Mouse (Mus musculus): ENCODE results near the gene Meis3. TPM values are rescaled to one million over a fixed set of nuclear protein-coding genes. Genes with fewer than 3 reads are reported as not detected.

The Meis3 gene
- polyA plus RNA-seq, 1 experiment from 2014 or later = 15.5 TPM

DNA sequence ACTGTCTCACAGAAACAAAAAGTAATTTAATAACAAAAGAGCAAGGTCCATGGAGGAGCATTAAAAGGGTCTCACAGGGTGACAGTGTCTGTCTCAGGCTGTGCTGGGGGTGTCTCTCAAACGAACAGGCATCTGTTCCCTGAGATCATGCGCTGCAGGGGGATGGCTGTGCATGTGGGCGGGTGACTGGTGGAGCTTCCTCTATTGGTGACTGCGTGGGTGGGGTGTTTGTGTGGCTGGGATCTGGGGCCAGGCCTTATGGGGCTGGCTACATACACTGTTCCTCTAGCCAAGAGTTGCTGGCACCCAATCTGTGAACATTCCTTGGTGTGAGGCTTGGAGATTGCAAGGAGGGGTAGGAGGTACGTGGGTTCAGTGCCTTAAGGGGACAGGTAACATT is 25.6 kb upstream of the Meis3 start:
- Histone ChIP-seq H3K27me3 (ENCODE audit: control insufficient read depth, insufficient read depth, low read length) (peaks cover 27% of the 10 kb centered on the region), H3K36me3 (ENCODE audit: control insufficient read depth, insufficient read depth, low read length) (no peaks in the 10 kb centered on the region), H3K4me2 (ENCODE audit: low read length) (no peak overlapping the region), H3K4me3 (ENCODE audit: control insufficient read depth in 1 of 2, insufficient read depth in 1 of 2, low read depth in 1 of 2, low read length in 2 of 2) (no peak overlapping the region), H3K9me3 (ENCODE audit: control insufficient read depth, low read length) (no peaks in the 10 kb centered on the region), H3K27ac (replicated peaks in 1 of 2; ENCODE audit: control insufficient read depth in 1 of 2, insufficient read depth in 1 of 2, low read depth in 2 of 2, low read length in 2 of 2) (no peak overlapping the region), H3K9ac (ENCODE audit: low read length) (no peak overlapping the region), H3K4me1 (ENCODE audit: control insufficient read depth in 2 of 2, insufficient read depth in 2 of 2, low read length in 2 of 2) (no peaks in the 10 kb centered on the region)
- 65% methylated on average over 5 of the region's 5 CpGs for WGBS
- ATAC-seq (ENCODE audit: insufficient number of reproducible peaks, insufficient read depth, low FRiP score, low read depth) = no peak

DNA sequence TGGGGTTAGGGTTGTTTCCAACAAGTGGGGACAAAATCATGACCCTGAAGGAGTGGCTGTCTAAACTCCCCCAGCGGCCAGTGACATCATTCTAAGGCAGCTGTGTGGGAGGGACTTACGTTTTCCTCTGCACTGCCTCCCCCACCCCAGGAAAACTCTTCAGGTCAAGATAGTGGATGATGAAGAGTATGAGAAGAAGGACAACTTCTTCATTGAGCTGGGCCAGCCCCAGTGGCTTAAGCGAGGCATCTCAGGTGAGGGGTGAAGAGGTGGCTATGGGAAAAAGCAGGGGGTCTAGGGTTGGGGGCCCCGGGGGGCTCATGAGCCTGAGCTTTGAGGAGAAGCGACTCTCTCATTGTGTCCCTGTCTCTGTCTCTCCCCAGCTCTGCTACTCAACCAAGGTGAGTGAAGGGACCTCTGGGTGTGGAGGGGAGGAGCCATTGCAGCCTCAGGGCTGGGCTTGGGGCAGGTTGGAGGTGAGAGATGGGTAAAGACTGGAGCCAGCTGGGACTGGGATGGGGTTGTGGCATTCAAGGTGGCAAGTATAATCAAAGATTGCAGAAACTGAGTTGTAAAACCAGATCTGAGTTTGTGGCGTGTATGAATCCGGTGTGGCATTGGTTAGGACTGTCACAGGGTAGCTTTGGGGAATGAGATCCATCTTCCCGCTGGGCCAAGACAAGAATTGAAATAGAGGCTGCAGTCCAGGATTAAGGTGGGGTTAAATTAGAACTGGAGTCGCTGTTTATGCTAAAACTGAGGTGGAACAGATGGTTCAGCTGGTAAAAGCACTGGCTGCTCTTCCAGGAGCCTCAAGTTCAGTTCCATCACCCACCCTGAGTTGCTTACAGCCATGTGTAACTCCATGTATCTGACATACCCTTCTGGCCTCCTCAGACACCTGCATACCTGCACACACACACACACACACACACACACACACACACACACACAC is 24.4 kb upstream of the Meis3 start:
- Histone ChIP-seq H3K36me3 (ENCODE audit: control insufficient read depth, insufficient read depth, low read length) (no peaks in the 10 kb centered on the region), H3K9ac (ENCODE audit: low read length) (no peak overlapping the region), H3K4me3 (ENCODE audit: control insufficient read depth in 1 of 2, insufficient read depth in 1 of 2, low read depth in 1 of 2, low read length in 2 of 2) (no peak overlapping the region), H3K4me1 (ENCODE audit: control insufficient read depth in 2 of 2, insufficient read depth in 2 of 2, low read length in 2 of 2) (peaks cover 2 to 5% of the 10 kb centered on the region in 2 experiments; a peak in 2 of 4 replicates), H3K27me3 (ENCODE audit: control insufficient read depth, insufficient read depth, low read length) (peaks cover 27% of the 10 kb centered on the region), H3K4me2 (ENCODE audit: low read length) (no peak overlapping the region), H3K27ac (replicated peaks in 1 of 2; ENCODE audit: control insufficient read depth in 1 of 2, insufficient read depth in 1 of 2, low read depth in 2 of 2, low read length in 2 of 2) (no peak overlapping the region), H3K9me3 (ENCODE audit: control insufficient read depth, low read length) (no peaks in the 10 kb centered on the region)
- ATAC-seq (ENCODE audit: insufficient number of reproducible peaks, insufficient read depth, low FRiP score, low read depth) = no peak
- WGBS = 72% methylated on average over 9 of the region's 9 CpGs

DNA sequence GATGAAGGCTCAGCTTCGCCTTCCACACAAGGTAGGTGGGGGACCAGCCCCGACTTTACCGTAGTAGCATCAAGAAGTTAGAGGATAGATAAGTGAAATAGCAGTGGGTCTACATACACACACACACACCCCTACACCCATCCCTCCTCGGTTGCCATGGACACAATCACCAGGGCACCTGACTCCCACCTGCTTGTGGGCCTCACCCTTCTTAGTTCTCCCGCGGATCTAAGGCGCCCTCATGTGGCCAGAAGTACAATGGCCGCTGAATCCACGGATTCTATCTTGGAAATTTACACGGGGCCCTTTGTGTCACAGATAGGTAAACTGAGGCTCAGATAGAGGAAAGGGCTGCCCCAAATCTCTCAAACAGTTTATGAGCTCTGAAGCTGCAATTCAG is 21.4 kb upstream of the Meis3 start:
- Histone ChIP-seq H3K27me3 (ENCODE audit: control insufficient read depth, insufficient read depth, low read length) (peaks cover 11% of the 10 kb centered on the region), H3K27ac (replicated peaks in 1 of 2; ENCODE audit: control insufficient read depth in 1 of 2, insufficient read depth in 1 of 2, low read depth in 2 of 2, low read length in 2 of 2) (no peak overlapping the region), H3K9ac (ENCODE audit: low read length) (no peak overlapping the region), H3K4me1 (ENCODE audit: control insufficient read depth in 2 of 2, insufficient read depth in 2 of 2, low read length in 2 of 2) (peaks cover 3 to 18% of the 10 kb centered on the region in 2 experiments), H3K9me3 (ENCODE audit: control insufficient read depth, low read length) (no peaks in the 10 kb centered on the region), H3K4me2 (ENCODE audit: low read length) (no peak overlapping the region), H3K36me3 (ENCODE audit: control insufficient read depth, insufficient read depth, low read length) (no peaks in the 10 kb centered on the region), H3K4me3 (ENCODE audit: control insufficient read depth in 1 of 2, insufficient read depth in 1 of 2, low read depth in 1 of 2, low read length in 2 of 2) (no peak overlapping the region)
- no peak for ATAC-seq (ENCODE audit: insufficient number of reproducible peaks, insufficient read depth, low FRiP score, low read depth)
- WGBS = 18% methylated on average over 9 of the region's 10 CpGs

DNA sequence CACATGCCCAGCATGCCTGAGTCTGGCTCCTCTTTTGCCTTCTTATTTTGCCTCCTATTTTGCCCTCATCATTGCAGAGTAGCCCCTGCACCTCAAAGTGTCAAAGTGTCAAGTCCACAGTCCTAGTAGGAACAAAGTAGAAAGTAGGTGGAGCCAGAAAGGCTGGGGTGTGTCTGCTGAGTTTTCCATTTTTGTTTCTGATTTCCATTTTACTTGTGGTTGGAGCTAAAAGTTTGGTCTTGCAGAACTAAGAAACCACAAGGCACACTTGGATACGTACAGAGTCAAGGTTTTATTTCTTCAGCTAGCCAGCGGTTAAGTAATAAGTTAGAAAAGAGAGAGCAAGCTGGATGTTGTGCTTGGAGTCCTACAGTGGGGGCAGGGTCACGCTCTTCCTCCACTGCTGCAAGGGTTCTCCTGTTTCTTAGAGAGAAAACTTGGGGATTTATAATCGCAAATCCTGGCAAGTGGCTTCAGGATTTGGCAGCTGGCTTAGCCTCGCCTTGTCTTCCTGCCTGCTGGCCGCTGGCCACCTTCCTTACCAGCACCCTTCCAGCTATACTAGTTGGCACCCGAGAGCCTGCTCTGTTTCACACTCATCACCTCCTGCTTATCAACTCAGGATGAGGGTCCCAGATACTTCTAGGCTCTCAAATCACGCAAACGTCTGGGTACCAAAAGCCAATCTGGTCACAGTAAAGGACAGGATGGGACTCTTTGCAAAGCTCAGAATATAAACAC is 19.6 kb upstream of the Meis3 start:
- 35% methylated on average over 9 of the region's 9 CpGs for WGBS
- ATAC-seq (ENCODE audit: insufficient number of reproducible peaks, insufficient read depth, low FRiP score, low read depth) = no peak
- Histone ChIP-seq H3K36me3 (ENCODE audit: control insufficient read depth, insufficient read depth, low read length) (no peaks in the 10 kb centered on the region), H3K4me2 (ENCODE audit: low read length) (no peak overlapping the region), H3K4me3 (ENCODE audit: control insufficient read depth in 1 of 2, insufficient read depth in 1 of 2, low read depth in 1 of 2, low read length in 2 of 2) (no peak overlapping the region), H3K27me3 (ENCODE audit: control insufficient read depth, insufficient read depth, low read length) (peaks cover 23% of the 10 kb centered on the region), H3K9ac (ENCODE audit: low read length) (no peak overlapping the region), H3K27ac (replicated peaks in 1 of 2; ENCODE audit: control insufficient read depth in 1 of 2, insufficient read depth in 1 of 2, low read depth in 2 of 2, low read length in 2 of 2) (peak overlapping the region in 1 of 2 experiments; percentile 71; a peak in 3 of 4 replicates), H3K9me3 (ENCODE audit: control insufficient read depth, low read length) (no peaks in the 10 kb centered on the region), H3K4me1 (ENCODE audit: control insufficient read depth in 2 of 2, insufficient read depth in 2 of 2, low read length in 2 of 2) (peaks cover 5 to 21% of the 10 kb centered on the region in 2 experiments)

DNA sequence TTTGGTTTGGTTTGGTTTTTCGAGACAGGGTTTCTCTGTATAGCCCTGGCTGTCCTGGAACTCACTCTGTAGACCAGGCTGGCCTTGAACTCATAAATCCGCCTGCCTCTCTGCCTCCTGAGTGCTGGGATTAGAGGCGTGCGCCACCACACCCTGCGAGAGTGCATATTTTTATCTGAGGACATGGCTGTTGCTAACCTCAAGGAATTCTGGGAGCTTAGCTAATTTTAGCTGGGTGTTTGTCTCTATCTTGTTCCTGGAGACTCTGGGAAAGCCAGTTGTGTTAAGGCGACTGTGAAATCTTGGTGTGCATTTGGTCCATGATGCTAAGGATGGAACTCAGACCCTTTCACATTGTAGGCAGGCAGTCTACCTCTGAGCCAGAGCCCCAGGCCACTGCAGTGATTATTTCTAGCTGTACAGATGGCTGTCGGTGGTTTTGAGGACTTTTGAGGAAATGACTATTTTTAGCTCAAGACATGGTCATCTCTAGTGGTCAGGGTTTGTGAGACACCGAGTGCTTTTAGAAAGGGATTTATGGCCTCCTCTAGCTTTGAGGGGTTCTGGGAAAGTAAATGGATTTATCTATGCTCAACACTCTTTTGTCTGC is 18.7 kb upstream of the Meis3 start:
- ATAC-seq (ENCODE audit: insufficient number of reproducible peaks, insufficient read depth, low FRiP score, low read depth) = no peak
- WGBS = 26% methylated on average over 8 of the region's 8 CpGs
- H3K4me2 ChIP-seq (ENCODE audit: low read length) = no peak overlapping the region

DNA sequence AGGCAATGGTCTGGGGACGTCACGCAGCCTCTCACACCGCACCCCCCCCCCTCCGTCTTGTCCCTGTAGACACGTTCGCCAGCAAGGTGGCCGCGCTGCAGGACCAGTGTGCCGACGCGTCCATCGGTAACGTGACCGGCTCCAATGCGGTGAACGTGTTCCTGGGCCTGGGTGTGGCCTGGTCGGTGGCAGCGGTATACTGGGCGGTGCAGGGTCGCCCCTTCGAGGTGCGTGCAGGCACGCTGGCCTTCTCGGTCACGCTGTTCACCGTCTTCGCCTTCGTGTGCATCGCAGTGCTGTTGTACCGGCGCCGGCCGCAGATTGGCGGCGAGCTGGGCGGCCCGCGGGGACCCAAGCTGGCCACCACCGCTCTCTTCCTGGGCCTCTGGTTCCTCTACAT is 16.2 kb upstream of the Meis3 start:
- 8% methylated on average over 39 of the region's 39 CpGs for WGBS

More for the DNA sequence above, 18.7 kb upstream of the Meis3 start:
- no peaks in the 10 kb centered on the region for H3K36me3 ChIP-seq (ENCODE audit: control insufficient read depth, insufficient read depth, low read length)
- peak overlapping the region; percentile 63 to 71 for H3K27ac ChIP-seq (replicated peaks in 1 of 2; ENCODE audit: control insufficient read depth in 1 of 2, insufficient read depth in 1 of 2, low read depth in 2 of 2, low read length in 2 of 2)
- peaks cover 26% of the 10 kb centered on the region for H3K27me3 ChIP-seq (ENCODE audit: control insufficient read depth, insufficient read depth, low read length)
- peaks cover 5 to 21% of the 10 kb centered on the region in 2 experiments for H3K4me1 ChIP-seq (ENCODE audit: control insufficient read depth in 2 of 2, insufficient read depth in 2 of 2, low read length in 2 of 2)
- H3K9me3 ChIP-seq (ENCODE audit: control insufficient read depth, low read length) = no peaks in the 10 kb centered on the region
- no peak overlapping the region for H3K9ac ChIP-seq (ENCODE audit: low read length)
- no peak overlapping the region for H3K4me3 ChIP-seq (ENCODE audit: control insufficient read depth in 1 of 2, insufficient read depth in 1 of 2, low read depth in 1 of 2, low read length in 2 of 2)

DNA sequence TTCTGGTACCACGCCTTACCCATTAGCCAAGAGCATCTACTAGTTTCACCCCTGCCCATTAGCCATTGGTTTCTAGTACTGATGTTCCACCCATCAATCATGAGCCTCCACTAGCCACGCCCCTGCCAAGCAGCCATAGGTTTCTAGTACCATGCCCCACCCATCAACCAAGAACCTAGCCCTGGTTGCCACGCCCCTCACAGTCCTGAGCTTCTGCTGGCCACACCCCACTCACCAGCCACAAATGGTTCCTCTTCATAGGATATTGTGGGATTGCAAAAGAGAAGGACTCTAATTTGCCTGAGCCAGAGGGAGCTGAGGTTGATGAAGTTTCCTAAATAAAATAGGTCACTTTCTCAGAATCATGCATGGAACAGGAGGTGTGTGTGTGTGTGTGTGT is 14.2 kb upstream of the Meis3 start:
- Histone ChIP-seq H3K9me3 (ENCODE audit: control insufficient read depth, low read length) (no peaks in the 10 kb centered on the region), H3K36me3 (ENCODE audit: control insufficient read depth, insufficient read depth, low read length) (no peaks in the 10 kb centered on the region), H3K4me2 (ENCODE audit: low read length) (no peak overlapping the region), H3K27me3 (ENCODE audit: control insufficient read depth, insufficient read depth, low read length) (peaks cover 26% of the 10 kb centered on the region), H3K4me3 (ENCODE audit: control insufficient read depth in 1 of 2, insufficient read depth in 1 of 2, low read depth in 1 of 2, low read length in 2 of 2) (no peak overlapping the region), H3K27ac (replicated peaks in 1 of 2; ENCODE audit: control insufficient read depth in 1 of 2, insufficient read depth in 1 of 2, low read depth in 2 of 2, low read length in 2 of 2) (no peak overlapping the region), H3K9ac (ENCODE audit: low read length) (no peak overlapping the region), H3K4me1 (ENCODE audit: control insufficient read depth in 2 of 2, insufficient read depth in 2 of 2, low read length in 2 of 2) (peaks cover 2 to 14% of the 10 kb centered on the region in 2 experiments)
- no peak for ATAC-seq (ENCODE audit: insufficient number of reproducible peaks, insufficient read depth, low FRiP score, low read depth)
- 58% methylated on average over 3 of the region's 3 CpGs for WGBS

More for the DNA sequence above, 16.2 kb upstream of the Meis3 start:
- H3K4me2 ChIP-seq (ENCODE audit: low read length) = peak overlapping the region; percentile 52
- H3K27ac ChIP-seq (replicated peaks in 1 of 2; ENCODE audit: control insufficient read depth in 1 of 2, insufficient read depth in 1 of 2, low read depth in 2 of 2, low read length in 2 of 2) = no peak overlapping the region
- peak overlapping the region; percentile 34; the same call in 1 of the 2 replicates for H3K9ac ChIP-seq (ENCODE audit: low read length)
- peaks cover 5 to 21% of the 10 kb centered on the region in 2 experiments for H3K4me1 ChIP-seq (ENCODE audit: control insufficient read depth in 2 of 2, insufficient read depth in 2 of 2, low read length in 2 of 2)
- ATAC-seq (ENCODE audit: insufficient number of reproducible peaks, insufficient read depth, low FRiP score, low read depth) = no peak
- peaks cover 26% of the 10 kb centered on the region for H3K27me3 ChIP-seq (ENCODE audit: control insufficient read depth, insufficient read depth, low read length)
- H3K36me3 ChIP-seq (ENCODE audit: control insufficient read depth, insufficient read depth, low read length) = no peaks in the 10 kb centered on the region
- H3K9me3 ChIP-seq (ENCODE audit: control insufficient read depth, low read length) = no peaks in the 10 kb centered on the region
- H3K4me3 ChIP-seq (ENCODE audit: control insufficient read depth in 1 of 2, insufficient read depth in 1 of 2, low read depth in 1 of 2, low read length in 2 of 2) = peak overlapping the region; percentile 12 to 22; a peak in 2 of 4 replicates

Measured in heart, embryonic 14.5 days (tissue).